21 mouse cellular contexts compared by ENCODE assay signal in the genomic region with DNA sequence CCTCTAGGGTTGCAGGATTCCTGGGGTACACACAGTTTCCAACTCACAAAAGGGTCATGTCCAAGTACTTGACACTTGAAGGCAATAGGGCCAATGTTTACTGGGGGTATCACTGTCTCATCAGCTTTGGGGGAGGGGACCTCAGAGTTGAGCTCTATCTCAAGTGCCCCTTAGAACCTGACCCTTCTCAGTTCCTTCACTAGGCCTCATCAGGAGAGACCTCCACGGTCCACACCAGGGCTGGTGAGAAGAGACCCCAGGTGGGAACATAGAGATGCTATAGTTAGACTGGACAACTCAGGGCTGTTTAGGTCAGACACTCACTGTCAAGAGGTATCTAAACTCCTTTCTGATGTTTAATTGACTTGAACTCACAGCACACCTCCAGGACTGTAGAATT. TPM values are rescaled to one million over a fixed set of nuclear protein-coding genes. Genes with fewer than 3 reads are reported as not detected.
A peak's percentile ranks its signal among the peaks of the same experiment; 100 is the strongest.
DNase-seq lines count a peak whose midpoint lies in the region; ATAC-seq and TF ChIP-seq lines count a peak whose summit lies in the region.
"Had no signal": no experiment of that assay in that cellular context is flagged by ENCODE, and none has a peak within 500 bp of the region (broad histone marks: within the 10 kb centered on the region; RNA-seq: fewer than 3 reads in every experiment).

No protein-coding gene starts in this region.

- no peaks in the 10 kb centered on the region for H3K9me3 ChIP-seq in heart, embryonic 10.5 days
- no peaks in the 10 kb centered on the region for H3K9me3 ChIP-seq in heart, embryonic 15.5 days (replicated peaks)
- H3K9me3 ChIP-seq: embryonic facial prominence, embryonic 15.5 days; forebrain, embryonic 10.5 days; hindbrain, embryonic 10.5 days; intestine, embryonic 15.5 days had no signal

- H3K9ac ChIP-seq in heart, embryonic 15.5 days, result no peak overlapping the region
- H3K9ac ChIP-seq: embryonic facial prominence, embryonic 15.5 days; hindbrain, embryonic 14.5 days; intestine, embryonic 15.5 days had no signal

- peak overlapping the region; percentile 78 for H3K27ac ChIP-seq in heart, embryonic 10.5 days
- peak overlapping the region; percentile 2; the same call in 1 of the 2 replicates for H3K27ac ChIP-seq in heart, embryonic 15.5 days
- H3K27ac ChIP-seq in bone marrow macrophage, adult 2 months (ENCODE audit: insufficient read depth, low read depth, low read length), result peak overlapping the region; percentile 69
- H3K27ac ChIP-seq in macrophage, result peak overlapping the region; percentile 95
- H3K27ac ChIP-seq: embryonic facial prominence, embryonic 15.5 days; forebrain, embryonic 10.5 days; hindbrain, embryonic 10.5 days; hindbrain, embryonic 14.5 days; intestine, embryonic 15.5 days had no signal

- intact Hi-C loops in heart, postnatal 36 days (cut with DNase I), result no loop called here

- H3K4me2 ChIP-seq in heart, embryonic 15.5 days, result no peak overlapping the region
- H3K4me2 ChIP-seq: embryonic facial prominence, embryonic 15.5 days; hindbrain, embryonic 14.5 days; intestine, embryonic 15.5 days had no signal

- peaks cover 13% of the 10 kb centered on the region for H3K36me3 ChIP-seq in heart, embryonic 10.5 days
- H3K36me3 ChIP-seq in heart, embryonic 15.5 days, result peaks cover 9% of the 10 kb centered on the region; the same call in 1 of the 2 replicates
- H3K36me3 ChIP-seq in macrophage (ENCODE audit: inconsistent target), result peaks cover 15% of the 10 kb centered on the region; the same call in 1 of the 2 replicates
- H3K36me3 ChIP-seq: embryonic facial prominence, embryonic 15.5 days; forebrain, embryonic 10.5 days; hindbrain, embryonic 10.5 days; intestine, embryonic 15.5 days had no signal

- H3K27me3 ChIP-seq in heart, embryonic 10.5 days (ENCODE audit: insufficient read depth, poor library complexity, severe bottlenecking), result no peaks in the 10 kb centered on the region
- H3K27me3 ChIP-seq in heart, embryonic 15.5 days, result no peaks in the 10 kb centered on the region
- H3K27me3 ChIP-seq: embryonic facial prominence, embryonic 15.5 days; intestine, embryonic 15.5 days had no signal

- no peak for DNase-seq in heart, embryonic 10.5 days (ENCODE audit: low spot score)
- no peak for DNase-seq in heart, adult 18-20 months
- DNase-seq in heart, postnatal 36 days, result no peak
- DNase-seq: adrenal gland, adult 8-10 months; adrenal gland, postnatal 36 days; cerebellum, adult 11 months; cerebellum, adult 8-10 months; cerebellum, postnatal 14 days; embryo, embryonic 11 days; gastrocnemius, postnatal 36 days; kidney, adult 18-20 months had no signal

- H3K79me2 ChIP-seq in macrophage (ENCODE audit: inconsistent target), result peaks cover 92% of the 10 kb centered on the region

- no peak for TF ChIP-seq CTCF in bone marrow macrophage, adult 2 months (IDR thresholded peaks at IDR 0.05; ENCODE audit: low read depth, low read length)

- peaks cover 53% of the 10 kb centered on the region for H3K4me1 ChIP-seq in heart, embryonic 10.5 days
- H3K4me1 ChIP-seq in heart, embryonic 15.5 days (replicated peaks), result peaks cover 54% of the 10 kb centered on the region
- peaks cover 54% of the 10 kb centered on the region for H3K4me1 ChIP-seq in bone marrow macrophage, adult 2 months (ENCODE audit: control insufficient read depth, insufficient read depth, low read length)
- H3K4me1 ChIP-seq: embryonic facial prominence, embryonic 15.5 days; intestine, embryonic 15.5 days had no signal

- no peak for TF ChIP-seq POLR2A in bone marrow macrophage, adult 2 months (IDR thresholded peaks at IDR 0.05; ENCODE audit: borderline replicate concordance, low read depth, low read length)

- 41% methylated on average over 1 of the region's 1 CpGs for WGBS in heart, embryonic 10.5 days
- WGBS in heart, embryonic 15.5 days, result 52% methylated on average over 1 of the region's 1 CpGs
- 91% methylated on average over 1 of the region's 1 CpGs for WGBS in macrophage (ENCODE audit: missing documents)

- ATAC-seq in heart, embryonic 15.5 days (replicated peaks; ENCODE audit: insufficient number of reproducible peaks, insufficient read depth, low FRiP score, low read depth), result no peak
- ATAC-seq: forebrain, embryonic 14.5 days; intestine, embryonic 15.5 days had no signal

- H3K4me3 ChIP-seq in heart, embryonic 10.5 days, result no peak overlapping the region
- H3K4me3 ChIP-seq in heart, embryonic 15.5 days, result no peak overlapping the region
- no peak overlapping the region for H3K4me3 ChIP-seq in bone marrow macrophage, adult 2 months (ENCODE audit: insufficient read depth, low read length)
- no peak overlapping the region for H3K4me3 ChIP-seq in macrophage (ENCODE audit: inconsistent target)
- H3K4me3 ChIP-seq: embryonic facial prominence, embryonic 15.5 days; erythroblast, embryonic 14.5 days; forebrain, embryonic 10.5 days; hindbrain, embryonic 10.5 days; intestine, embryonic 15.5 days had no signal

RNA-seq across cellular contexts. Expression of a gene that starts 15.3 kb away (rescaled TPM):
- polyA plus RNA-seq in heart, embryonic 10.5 days (2016; fragmentation: Nextera tagmentation; extraction: Ambion mirVana), result 115 and 173 TPM in 2 replicates
- total RNA-seq in heart, adult 18-20 months (2021), result 100 to 1,000 TPM; 382 to 400 TPM
- 164 and 188 TPM in 2 replicates for polyA plus RNA-seq in heart, embryonic 15.5 days (2015; fragmentation: Nextera tagmentation; extraction: Ambion mirVana)
- total RNA-seq in heart, postnatal 36 days (2021), result 100 to 1,000 TPM; 372 to 460 TPM
- 327 and 347 TPM in 2 replicates for polyA plus RNA-seq in bone marrow macrophage, adult 2 months (2012; ENCODE audit: insufficient read depth, insufficient read length, missing spikeins)
- 100 to 1,000 TPM in 13 of 26 experiments, 10 to 100 TPM in 13; 30.2 to 195 (median 102) TPM for total RNA-seq in macrophage (2018; cell fraction: chromatin; rRNA removed)
- 100 to 1,000 TPM; 274 to 430 (median 371) TPM for total RNA-seq in macrophage (2018; cell fraction: cytosol; rRNA removed)
- total RNA-seq in macrophage (2018; cell fraction: nucleus; rRNA removed), result 100 to 1,000 TPM in 25 of 26 experiments, 10 to 100 TPM in 1; 98.0 to 295 (median 201) TPM
- polyA plus RNA-seq in macrophage (2018), result 253 to 336 TPM (median 297 TPM) in 3 replicates

Comparison
In these comparisons a context has a peak if more than half of its experiments do, and no peak if none do; other contexts are left out.
1. H3K27ac ChIP-seq: peak in every context shown above with its lines; median percentile 95 in macrophage; 78 in heart, embryonic 10.5 days; 69 in bone marrow macrophage, adult 2 months; 2 in heart, embryonic 15.5 days.